Mouse (Mus musculus): ENCODE measurements around the gene Pnmal1. TPM values are rescaled to one million over a fixed set of nuclear protein-coding genes. Genes with fewer than 3 reads are reported as not detected.
A peak's percentile ranks its signal among the peaks of the same experiment; 100 is the strongest.

The Pnmal1 gene
- polyA plus RNA-seq, 1 experiment from 2014 or later, result 0.65 TPM

DNA sequence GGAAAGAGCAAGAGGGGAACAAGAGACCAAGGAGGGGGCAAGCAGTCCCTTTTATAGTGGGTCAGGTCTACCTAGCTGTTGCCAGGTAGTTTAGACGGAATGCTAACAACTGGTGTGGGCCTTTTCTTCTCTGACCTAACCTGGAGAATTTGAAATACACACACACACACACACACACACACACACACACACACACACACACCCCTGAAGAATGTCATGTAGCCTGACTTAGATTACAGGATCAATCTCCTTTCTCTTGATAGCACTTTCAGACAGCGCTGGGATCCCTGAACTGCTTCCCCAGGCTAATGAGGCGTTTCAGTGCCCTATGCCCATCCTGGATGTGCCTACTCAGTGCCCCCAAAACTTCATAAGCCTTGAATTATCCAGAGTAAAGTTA is 19.1 kb downstream of the Pnmal1 start:
- no peaks in the 10 kb centered on the region for H3K9me3 ChIP-seq (ENCODE audit: low read length)
- no peaks in the 10 kb centered on the region for H3K27me3 ChIP-seq (ENCODE audit: insufficient read depth, low read length)

GRCm38 (mm10) chr7:16980348-16980747 is 20.9 kb downstream of the Pnmal1 start:
- ATAC-seq (ENCODE audit: low FRiP score, low TSS enrichment), result peak; percentile 67

More for the DNA sequence above, 19.1 kb downstream of the Pnmal1 start:
- H3K9ac ChIP-seq (replicated peaks; ENCODE audit: low read length), result no peak overlapping the region
- no peak overlapping the region for H3K4me2 ChIP-seq (replicated peaks; ENCODE audit: low read depth, low read length)
- peaks cover 14% of the 10 kb centered on the region for H3K4me1 ChIP-seq (ENCODE audit: insufficient read depth, low read length)
- 86% methylated on average over 3 of the region's 3 CpGs for WGBS
- H3K36me3 ChIP-seq (ENCODE audit: insufficient read depth, low read length), result no peaks in the 10 kb centered on the region
- H3K4me3 ChIP-seq (ENCODE audit: low read length), result no peak overlapping the region
- no peak for ATAC-seq (ENCODE audit: low FRiP score, low TSS enrichment)
- no peak overlapping the region for H3K27ac ChIP-seq (ENCODE audit: low read length)

GRCm38 (mm10) chr7:16982859-16983568 is 23.5 kb downstream of the Pnmal1 start, which contains the start of gene Gm42372:
TSS of gene Gm42372 (plus strand) at chr7:16983086.
- ATAC-seq (ENCODE audit: low FRiP score, low TSS enrichment), result no peak
- Histone ChIP-seq H3K27ac (ENCODE audit: low read length) (no peak within 1 kb of the TSS), H3K4me2 (replicated peaks; ENCODE audit: low read depth, low read length) (peak within 1 kb of the TSS; percentile 17), H3K27me3 (ENCODE audit: insufficient read depth, low read length) (no peaks in the 10 kb centered on the region), H3K4me1 (ENCODE audit: insufficient read depth, low read length) (peaks cover 19% of the 10 kb centered on the region), H3K9ac (replicated peaks; ENCODE audit: low read length) (no peak within 1 kb of the TSS), H3K36me3 (ENCODE audit: insufficient read depth, low read length) (no peaks in the 10 kb centered on the region), H3K9me3 (ENCODE audit: low read length) (no peaks in the 10 kb centered on the region), H3K4me3 (ENCODE audit: low read length) (no peak within 1 kb of the TSS)
- WGBS, result 23% methylated on average over 26 of the region's 26 CpGs

More at GRCm38 (mm10) chr7:16980348-16980747, 20.9 kb downstream of the Pnmal1 start:
- Histone ChIP-seq H3K4me2 (replicated peaks; ENCODE audit: low read depth, low read length) (peak overlapping the region; percentile 56), H3K4me1 (ENCODE audit: insufficient read depth, low read length) (peaks cover 14% of the 10 kb centered on the region), H3K9ac (replicated peaks; ENCODE audit: low read length) (peak overlapping the region; percentile 68), H3K4me3 (ENCODE audit: low read length) (peak overlapping the region; percentile 36), H3K36me3 (ENCODE audit: insufficient read depth, low read length) (no peaks in the 10 kb centered on the region), H3K9me3 (ENCODE audit: low read length) (no peaks in the 10 kb centered on the region), H3K27ac (ENCODE audit: low read length) (peak overlapping the region; percentile 86), H3K27me3 (ENCODE audit: insufficient read depth, low read length) (no peaks in the 10 kb centered on the region)
- WGBS, result 3% methylated on average over 12 of the region's 12 CpGs

DNA sequence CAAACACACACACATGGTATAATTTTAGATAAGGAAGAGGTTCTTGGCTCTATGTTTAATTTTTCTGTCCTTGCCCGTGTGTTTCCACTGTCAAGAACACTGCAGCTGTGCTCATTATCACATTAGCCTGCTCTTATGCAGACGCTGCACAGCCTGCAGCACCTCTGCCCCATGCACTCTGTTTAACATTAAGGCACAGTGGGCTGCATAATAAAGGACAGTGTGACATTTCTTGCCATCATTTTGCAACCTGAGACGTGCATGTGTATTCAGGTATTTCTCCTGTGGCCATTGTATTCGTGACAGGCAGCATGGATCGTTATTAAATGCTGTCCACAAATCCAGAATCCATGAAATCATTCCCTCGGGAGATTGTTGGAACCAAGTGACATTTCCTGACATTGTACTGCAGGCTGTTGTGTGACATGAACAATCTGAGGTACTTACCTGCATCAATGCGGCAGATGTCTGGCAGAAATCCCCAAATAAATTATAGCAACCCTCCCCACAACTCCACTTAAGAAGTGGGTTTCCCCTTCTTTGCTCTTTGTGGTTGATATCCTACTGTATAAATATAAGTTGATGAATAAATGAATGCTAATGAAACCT is 28.2 kb downstream of the Pnmal1 start:
- ATAC-seq (ENCODE audit: low FRiP score, low TSS enrichment), result no peak
- peak overlapping the region; percentile 39; the same call in 1 of the 2 replicates for H3K27ac ChIP-seq (ENCODE audit: low read length)
- 29% methylated on average over 7 of the region's 7 CpGs for WGBS
- no peaks in the 10 kb centered on the region for H3K36me3 ChIP-seq (ENCODE audit: insufficient read depth, low read length)
- no peak overlapping the region for H3K9ac ChIP-seq (replicated peaks; ENCODE audit: low read length)
- H3K4me1 ChIP-seq (ENCODE audit: insufficient read depth, low read length), result peaks cover 37% of the 10 kb centered on the region
- no peaks in the 10 kb centered on the region for H3K9me3 ChIP-seq (ENCODE audit: low read length)
- no peak overlapping the region for H3K4me3 ChIP-seq (ENCODE audit: low read length)
- H3K4me2 ChIP-seq (replicated peaks; ENCODE audit: low read depth, low read length), result no peak overlapping the region
- H3K27me3 ChIP-seq (ENCODE audit: insufficient read depth, low read length), result no peaks in the 10 kb centered on the region

GRCm38 (mm10) chr7:16988405-16988804 is 28.9 kb downstream of the Pnmal1 start:
- ATAC-seq (ENCODE audit: low FRiP score, low TSS enrichment), result no peak
- Histone ChIP-seq H3K36me3 (ENCODE audit: insufficient read depth, low read length) (no peaks in the 10 kb centered on the region), H3K9ac (replicated peaks; ENCODE audit: low read length) (no peak overlapping the region), H3K4me3 (ENCODE audit: low read length) (no peak overlapping the region), H3K4me1 (ENCODE audit: insufficient read depth, low read length) (peaks cover 31% of the 10 kb centered on the region), H3K27me3 (ENCODE audit: insufficient read depth, low read length) (no peaks in the 10 kb centered on the region), H3K9me3 (ENCODE audit: low read length) (no peaks in the 10 kb centered on the region), H3K27ac (ENCODE audit: low read length) (peak overlapping the region; percentile 39; the same call in 1 of the 2 replicates), H3K4me2 (replicated peaks; ENCODE audit: low read depth, low read length) (no peak overlapping the region)
- 30% methylated on average over 3 of the region's 3 CpGs for WGBS

DNA sequence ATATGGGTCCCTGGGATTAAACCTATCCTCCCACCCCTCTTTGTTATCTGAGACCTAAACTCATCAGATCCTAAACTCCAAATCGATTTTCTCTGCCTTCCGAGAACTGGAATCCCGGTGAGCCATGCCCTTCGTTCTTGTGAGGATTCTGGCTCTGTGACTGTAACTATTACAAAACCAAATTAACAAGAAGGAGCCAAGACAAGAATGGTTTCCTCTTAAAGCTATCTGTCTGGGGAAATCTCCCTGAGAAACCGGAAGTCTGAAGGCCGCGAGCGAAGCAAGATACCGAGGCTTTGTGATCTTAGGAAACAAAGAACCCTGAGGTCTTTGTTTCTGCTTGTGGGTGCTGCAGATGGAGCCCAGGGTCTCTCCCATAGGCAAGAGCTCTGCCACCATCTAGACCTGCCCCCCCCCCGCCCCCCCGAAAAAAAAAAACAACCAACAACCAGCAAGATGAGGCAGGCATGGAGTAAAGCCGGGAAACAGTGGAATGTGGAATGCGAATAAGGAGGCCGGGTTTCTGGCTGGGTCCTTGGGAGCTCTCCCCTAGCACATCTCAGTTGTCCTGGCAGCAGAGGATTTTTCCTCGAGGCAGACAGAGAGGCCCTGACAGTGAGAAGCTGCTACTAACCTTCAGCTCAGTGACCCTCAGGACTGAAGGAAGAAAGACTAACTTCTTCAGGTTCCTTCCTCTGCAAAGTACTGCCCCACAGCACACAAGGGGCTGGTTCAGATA is 30.7 kb downstream of the Pnmal1 start:
- H3K27me3 ChIP-seq (ENCODE audit: insufficient read depth, low read length), result no peaks in the 10 kb centered on the region
- peak overlapping the region; percentile 98 for H3K27ac ChIP-seq (ENCODE audit: low read length)
- H3K4me2 ChIP-seq (replicated peaks; ENCODE audit: low read depth, low read length), result peak overlapping the region; percentile 25; the same call in 1 of the 2 replicates
- H3K4me1 ChIP-seq (ENCODE audit: insufficient read depth, low read length), result peaks cover 36% of the 10 kb centered on the region
- H3K9me3 ChIP-seq (ENCODE audit: low read length), result no peaks in the 10 kb centered on the region
- 31% methylated on average over 15 of the region's 15 CpGs for WGBS
- peak overlapping the region; percentile 45; the same call in 1 of the 2 replicates for H3K9ac ChIP-seq (replicated peaks; ENCODE audit: low read length)
- H3K4me3 ChIP-seq (ENCODE audit: low read length), result no peak overlapping the region
- H3K36me3 ChIP-seq (ENCODE audit: insufficient read depth, low read length), result no peaks in the 10 kb centered on the region
- no peak for ATAC-seq (ENCODE audit: low FRiP score, low TSS enrichment)

- peak overlapping the region; percentile 37 for H3K4me2 ChIP-seq (replicated peaks; ENCODE audit: low read depth, low read length)
- H3K9ac ChIP-seq (replicated peaks; ENCODE audit: low read length), result peak overlapping the region; percentile 53
- ATAC-seq (ENCODE audit: low FRiP score, low TSS enrichment), result peak; percentile 85
- peaks cover 52% of the 10 kb centered on the region for H3K4me1 ChIP-seq (ENCODE audit: insufficient read depth, low read length)
- H3K27ac ChIP-seq (ENCODE audit: low read length), result peak overlapping the region; percentile 98
- no peak overlapping the region for H3K4me3 ChIP-seq (ENCODE audit: low read length)
- H3K9me3 ChIP-seq (ENCODE audit: low read length), result no peaks in the 10 kb centered on the region
- H3K36me3 ChIP-seq (ENCODE audit: insufficient read depth, low read length), result no peaks in the 10 kb centered on the region
- 27% methylated on average over 18 of the region's 18 CpGs for WGBS
- H3K27me3 ChIP-seq (ENCODE audit: insufficient read depth, low read length), result no peaks in the 10 kb centered on the region
Measured at GRCm38 (mm10) chr7:16991681-16992450, 32.4 kb downstream of the Pnmal1 start.

DNA sequence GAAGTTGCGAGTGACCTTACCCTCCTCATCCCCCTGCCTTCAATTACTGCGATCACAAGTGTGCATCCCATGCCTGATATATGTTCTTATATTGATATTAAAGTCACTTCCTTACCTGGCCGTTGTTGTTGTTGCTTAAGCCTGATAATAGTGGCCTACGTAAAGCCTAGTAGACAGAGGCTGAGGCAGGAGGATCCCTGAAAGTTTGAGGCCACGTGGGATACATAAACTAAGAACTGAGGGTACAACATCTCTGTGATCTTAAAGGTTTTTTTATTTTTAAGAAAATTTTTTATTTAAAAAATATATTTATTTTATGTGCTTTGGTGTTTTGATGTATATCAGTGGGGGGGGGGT is 33.0 kb downstream of the Pnmal1 start, which contains the start of gene Ccdc8:
Gene Ccdc8, plus strand, starts transcription at position 258 of the 357 bp plus-strand sequence.
- Histone ChIP-seq H3K27ac (ENCODE audit: low read length) (peak within 1 kb of the TSS; percentile 98), H3K36me3 (ENCODE audit: insufficient read depth, low read length) (peaks cover 5% of the 10 kb centered on the region; the same call in 1 of the 2 replicates), H3K4me2 (replicated peaks; ENCODE audit: low read depth, low read length) (peak within 1 kb of the TSS; percentile 81), H3K27me3 (ENCODE audit: insufficient read depth, low read length) (no peaks in the 10 kb centered on the region), H3K4me1 (ENCODE audit: insufficient read depth, low read length) (peaks cover 53% of the 10 kb centered on the region), H3K4me3 (ENCODE audit: low read length) (peak within 1 kb of the TSS; percentile 84), H3K9ac (replicated peaks; ENCODE audit: low read length) (peak within 1 kb of the TSS; percentile 53), H3K9me3 (ENCODE audit: low read length) (no peaks in the 10 kb centered on the region)
- ATAC-seq (ENCODE audit: low FRiP score, low TSS enrichment), result no peak
- 90% methylated on average over 5 of the region's 5 CpGs for WGBS
